Mouse (Mus musculus): ENCODE measurements around the gene Lce6a.

Gene Lce6a

GRCm38 (mm10) chr3:92621560-92621959 is at the start of gene Lce6a:
Gene Lce6a, minus strand, starts transcription at chr3:92621660.
- no peak for DNase-seq

- no peak for DNase-seq
Measured at GRCm38 (mm10) chr3:92670215-92670614, 48.8 kb upstream of the Lce6a start, which contains the start of gene Lce1a2. Gene Lce1a2, minus strand, starts transcription at chr3:92670315.

DNA sequence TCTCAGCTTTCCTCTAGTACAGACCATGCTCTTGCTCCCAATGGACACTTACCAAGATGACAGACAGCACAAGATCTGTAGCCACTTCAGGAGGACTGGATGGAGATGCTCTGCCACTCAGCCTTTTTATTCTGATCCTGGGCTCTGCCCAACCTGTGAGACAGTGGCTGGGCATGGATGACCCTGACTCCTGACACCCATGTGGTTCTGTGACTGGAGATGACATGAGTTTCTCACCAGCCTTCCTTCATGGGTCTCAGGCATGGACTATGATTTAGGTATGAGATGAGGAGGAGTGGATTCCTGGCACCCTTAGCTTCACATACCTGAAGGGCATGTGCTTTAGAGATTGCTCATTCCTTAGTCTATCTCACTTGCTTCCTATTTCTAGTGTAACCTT is 35.4 kb upstream of the Lce6a start, which contains the start of gene Lce1b:
Lce1b (minus strand) TSS at position 101 of the 400 bp plus-strand sequence.
- DNase-seq = no peak

GRCm38 (mm10) chr3:92648207-92648606 is 26.7 kb upstream of the Lce6a start, which contains the start of gene Lce1a1:
Gene Lce1a1, minus strand, starts transcription at chr3:92648307.
- no peak for DNase-seq

DNA sequence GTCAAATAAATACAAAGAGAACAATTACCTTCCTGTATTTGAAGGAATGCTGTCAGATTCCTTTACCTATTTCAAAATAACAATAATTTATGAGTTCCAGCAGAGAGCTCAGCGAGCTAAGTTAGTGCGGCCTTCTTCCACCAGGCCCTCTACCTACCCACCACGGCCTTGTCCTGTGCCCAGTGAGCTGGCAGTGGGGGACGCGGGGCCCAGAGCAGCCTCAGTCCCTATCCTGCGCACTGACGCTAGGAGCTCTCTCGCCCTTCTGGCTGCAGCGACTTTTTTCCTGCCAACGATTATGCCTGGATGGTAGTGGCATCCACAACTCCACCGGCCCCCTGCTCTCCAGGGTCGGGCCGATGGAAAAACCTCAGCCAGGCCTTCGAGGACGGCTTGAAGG is 18.4 kb upstream of the Lce6a start:
- DNase-seq = no peak

DNA sequence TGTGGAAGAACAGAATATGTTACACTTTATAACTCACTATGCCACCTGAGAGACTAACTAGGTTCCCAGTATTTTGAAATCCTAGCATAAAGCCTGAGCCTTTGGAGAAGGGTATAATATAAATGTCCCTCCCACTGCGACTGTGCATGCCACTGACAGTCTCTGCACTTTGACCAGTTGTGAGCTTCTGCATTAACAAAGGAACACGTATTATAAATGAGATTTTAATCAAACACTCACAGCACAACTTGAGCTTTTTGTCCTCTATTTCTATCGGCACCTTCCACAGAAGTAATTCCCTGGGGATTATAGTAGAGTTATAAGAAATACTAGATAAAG is 17.2 kb upstream of the Lce6a start:
- DNase-seq = no peak

DNA sequence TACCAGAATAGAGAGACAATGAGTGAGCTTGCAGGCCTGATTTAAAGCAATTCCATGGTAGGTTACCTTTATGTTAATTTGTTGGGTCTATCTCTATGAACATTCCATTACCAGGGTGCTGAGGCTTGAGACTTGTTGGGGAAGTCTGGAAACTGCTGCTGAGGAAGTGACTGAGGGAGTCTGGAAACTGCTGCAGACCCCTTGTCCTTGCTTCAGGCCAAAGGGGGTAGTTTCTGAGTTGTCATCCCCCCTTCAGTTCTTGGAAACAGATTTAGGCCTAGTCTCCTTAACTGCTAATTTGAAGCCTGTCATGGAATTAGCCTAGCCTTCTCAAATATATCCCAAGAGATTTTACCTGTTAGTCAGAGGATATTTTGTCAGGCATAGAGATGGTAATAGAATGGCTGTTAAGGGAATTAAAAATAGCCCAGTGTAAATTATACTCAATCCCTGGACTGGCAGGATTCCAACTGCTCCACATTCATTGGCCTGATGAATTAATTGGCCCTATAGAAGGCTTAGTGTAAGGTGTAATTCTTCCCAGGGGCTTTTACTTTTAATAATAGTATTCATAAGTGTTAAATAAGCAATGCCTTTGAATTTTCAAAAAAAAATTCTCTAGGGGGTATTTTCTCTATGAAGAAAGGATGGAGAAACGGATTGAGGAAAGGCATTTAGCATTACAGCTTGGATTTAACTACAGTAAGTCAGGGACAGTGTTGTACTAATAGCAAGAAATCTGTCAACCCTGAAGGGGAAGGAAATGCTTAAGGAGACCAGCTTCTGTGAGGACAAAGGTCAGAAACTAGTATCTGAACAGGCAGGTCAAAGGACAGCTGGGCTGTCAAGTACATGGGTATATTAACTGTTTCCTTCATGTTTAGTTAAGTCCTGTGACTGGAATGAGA is 16.5 kb upstream of the Lce6a start:
- no peak for DNase-seq

GRCm38 (mm10) chr3:92609804-92610203 is 11.7 kb downstream of the Lce6a start:
- no peak for DNase-seq

GRCm38 (mm10) chr3:92607392-92607791 is 14.1 kb downstream of the Lce6a start, which contains the start of gene 2210017I01Rik:
Gene 2210017I01Rik, minus strand, starts transcription at chr3:92607492.
- no peak for DNase-seq

DNA sequence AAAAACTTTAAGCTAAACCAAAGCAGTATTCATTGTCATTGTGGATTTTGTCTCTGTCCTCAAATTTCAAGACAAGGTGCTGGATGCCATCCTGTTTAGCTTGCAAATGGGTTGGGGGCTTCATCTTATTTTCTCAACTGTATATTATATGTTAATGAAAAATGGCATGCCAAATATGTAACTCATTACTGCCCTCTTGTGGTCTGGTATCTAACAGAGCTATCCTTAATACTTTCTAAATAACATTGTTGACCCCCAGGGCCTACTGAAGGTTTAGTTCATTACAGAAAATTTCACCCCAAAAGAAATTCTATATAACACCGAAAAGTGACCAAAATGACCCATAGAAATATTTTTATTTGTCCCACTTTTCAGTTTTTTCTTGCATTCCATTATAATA is 19.3 kb downstream of the Lce6a start:
- DNase-seq = no peak

DNA sequence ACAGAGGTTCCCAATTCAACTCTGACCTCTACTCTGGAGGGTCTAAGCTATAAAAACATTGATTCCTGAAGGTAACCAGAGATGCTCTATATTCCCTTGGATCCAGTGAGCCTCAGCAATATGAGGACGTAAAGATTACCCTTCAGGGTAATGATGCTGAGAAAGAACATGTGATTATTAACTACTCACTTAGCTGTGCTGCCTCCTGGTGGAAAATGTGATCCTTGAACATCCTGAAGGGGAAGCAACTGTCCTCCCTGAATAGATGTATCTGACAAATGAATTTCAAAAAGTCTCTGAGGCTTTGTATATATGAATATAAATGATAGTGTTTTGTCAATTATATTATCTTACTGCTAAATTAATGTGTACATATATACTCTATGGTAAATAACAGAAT is 21.0 kb downstream of the Lce6a start:
- no peak for DNase-seq

DNA sequence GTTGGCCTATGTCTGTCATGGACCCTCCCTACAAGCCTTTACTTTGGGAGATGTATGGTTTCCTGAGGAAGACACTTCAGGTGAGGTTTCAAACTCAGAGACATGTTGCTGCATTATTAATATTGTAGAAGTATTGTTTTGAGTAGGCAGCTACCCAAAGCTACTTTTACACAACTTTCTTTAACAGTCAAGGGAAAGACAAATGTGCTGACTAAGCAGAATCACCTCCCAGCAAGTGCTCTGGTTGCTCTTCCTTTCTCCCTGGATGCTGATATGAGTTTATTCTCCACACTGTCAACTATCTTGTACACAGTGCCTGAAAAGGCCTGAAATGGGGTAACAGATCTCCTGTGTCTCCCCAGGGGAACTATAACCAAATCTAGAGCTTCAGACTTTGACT is 21.5 kb downstream of the Lce6a start:
- no peak for DNase-seq

DNA sequence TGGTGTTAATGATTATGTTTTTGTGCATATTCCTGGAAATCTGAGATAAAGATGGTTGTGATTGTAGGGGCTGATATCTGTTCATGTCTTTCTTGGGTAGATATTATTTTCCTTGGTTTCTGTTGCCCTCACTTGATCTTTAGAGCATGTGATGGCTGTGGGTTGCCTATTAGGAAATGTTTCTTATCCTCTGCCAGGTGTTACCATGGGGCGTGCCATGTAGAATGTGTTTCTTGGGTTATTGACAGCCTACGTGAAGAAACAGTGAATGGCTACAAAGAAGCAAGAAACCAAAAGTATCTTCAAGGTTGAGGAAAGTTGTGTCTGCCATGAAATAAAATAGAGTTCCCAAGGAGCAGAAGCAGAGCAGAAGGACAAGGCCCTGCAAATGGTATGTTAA is 23.0 kb downstream of the Lce6a start:
- DNase-seq = no peak

DNA sequence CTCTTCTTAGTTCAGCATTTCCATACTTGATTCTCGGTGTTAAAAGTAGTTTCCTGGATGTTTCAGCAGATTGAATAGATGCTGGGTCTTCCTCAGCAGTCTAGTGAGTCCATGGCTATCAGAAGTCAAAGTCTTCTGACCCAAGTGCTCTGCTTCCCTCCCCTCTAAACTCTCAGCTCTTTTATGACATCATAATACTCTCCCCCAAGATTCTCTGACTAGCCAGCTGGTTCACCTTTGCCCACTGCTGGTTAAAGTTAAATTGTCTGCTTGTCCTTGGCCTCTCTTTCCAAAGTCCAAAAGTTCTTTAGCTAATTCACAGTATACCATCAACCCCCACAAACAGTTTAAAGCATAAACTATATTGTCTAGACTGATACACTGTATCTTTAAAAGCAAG is 32.6 kb downstream of the Lce6a start, which contains the start of gene Smcp:
Smcp (minus strand) TSS at position 140 of the 400 bp plus-strand sequence.
- no peak for DNase-seq

GRCm38 (mm10) chr3:92587190-92587589 is 34.3 kb downstream of the Lce6a start:
- no peak for DNase-seq

DNA sequence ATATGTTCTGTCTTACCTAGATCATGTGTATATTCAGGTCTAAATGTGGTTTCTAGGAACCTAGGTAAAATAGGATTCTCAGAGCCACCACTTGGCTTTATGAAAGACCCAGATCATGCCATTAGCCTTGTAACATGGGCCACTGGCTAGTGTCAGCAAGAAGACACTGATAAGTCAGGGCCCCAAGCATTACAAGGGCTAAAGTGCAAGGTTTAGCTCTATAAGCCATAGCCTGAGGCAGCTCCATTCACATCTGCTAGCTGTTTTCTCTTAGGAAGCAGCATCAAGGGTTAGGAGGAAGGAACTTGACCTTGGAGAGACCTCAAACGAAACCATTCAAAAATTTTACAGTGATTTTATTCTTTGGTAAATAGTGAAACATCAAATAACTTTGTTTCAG is 36.4 kb downstream of the Lce6a start:
- no peak for DNase-seq

DNA sequence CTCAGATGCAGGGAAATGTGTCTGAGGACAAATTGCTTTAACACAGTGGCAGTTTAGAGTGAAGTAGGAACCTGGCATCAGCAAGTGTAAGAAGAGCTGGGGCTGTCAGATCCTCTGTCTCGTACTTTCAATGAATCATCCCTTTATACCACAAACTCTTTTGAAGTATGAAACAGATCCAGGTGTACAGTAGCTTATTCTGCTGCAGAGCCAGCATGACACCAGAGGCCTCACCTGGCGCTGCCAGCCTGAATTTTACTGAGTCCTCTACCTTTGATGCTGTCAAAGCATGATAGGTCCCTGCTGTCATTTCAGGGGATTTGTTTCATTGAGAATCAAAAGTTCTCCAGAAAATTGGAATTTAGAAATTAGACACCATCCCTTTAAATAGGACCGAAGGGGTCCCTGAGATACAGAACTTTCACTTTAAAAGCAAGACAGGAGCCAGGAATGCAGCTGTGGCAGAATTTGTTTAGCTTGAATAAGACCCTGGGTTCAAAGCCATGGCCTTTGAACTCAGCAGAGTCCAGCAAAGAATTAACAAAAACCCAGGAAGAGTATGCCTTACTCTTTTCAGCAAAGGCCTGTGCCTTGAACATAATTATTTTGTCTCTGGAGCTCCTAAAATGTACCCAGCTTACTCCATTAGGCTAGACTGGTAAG is 38.2 kb downstream of the Lce6a start:
- no peak for DNase-seq

DNA sequence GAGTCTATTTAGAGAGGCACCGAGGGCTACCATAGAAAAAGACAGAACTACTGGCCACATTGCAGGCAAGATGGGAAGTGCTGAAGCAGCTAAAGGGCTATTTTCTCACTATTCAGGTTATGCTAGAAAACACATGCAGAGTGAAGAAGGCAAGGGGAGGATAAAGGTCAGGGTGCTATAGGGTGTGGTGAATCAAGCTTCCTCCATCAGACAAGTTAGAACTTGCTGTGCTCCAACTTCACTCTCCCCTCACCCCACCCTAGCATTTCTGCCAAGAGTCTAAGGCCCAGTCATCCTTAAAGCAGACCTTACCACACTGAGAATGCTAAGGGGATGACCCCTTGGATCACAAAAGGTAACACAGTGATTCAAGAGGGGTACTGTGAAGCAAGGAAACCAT is 42.0 kb downstream of the Lce6a start:
- no peak for DNase-seq

GRCm38 (mm10) chr3:92578652-92579413 is 42.6 kb downstream of the Lce6a start:
- DNase-seq = no peak

DNA sequence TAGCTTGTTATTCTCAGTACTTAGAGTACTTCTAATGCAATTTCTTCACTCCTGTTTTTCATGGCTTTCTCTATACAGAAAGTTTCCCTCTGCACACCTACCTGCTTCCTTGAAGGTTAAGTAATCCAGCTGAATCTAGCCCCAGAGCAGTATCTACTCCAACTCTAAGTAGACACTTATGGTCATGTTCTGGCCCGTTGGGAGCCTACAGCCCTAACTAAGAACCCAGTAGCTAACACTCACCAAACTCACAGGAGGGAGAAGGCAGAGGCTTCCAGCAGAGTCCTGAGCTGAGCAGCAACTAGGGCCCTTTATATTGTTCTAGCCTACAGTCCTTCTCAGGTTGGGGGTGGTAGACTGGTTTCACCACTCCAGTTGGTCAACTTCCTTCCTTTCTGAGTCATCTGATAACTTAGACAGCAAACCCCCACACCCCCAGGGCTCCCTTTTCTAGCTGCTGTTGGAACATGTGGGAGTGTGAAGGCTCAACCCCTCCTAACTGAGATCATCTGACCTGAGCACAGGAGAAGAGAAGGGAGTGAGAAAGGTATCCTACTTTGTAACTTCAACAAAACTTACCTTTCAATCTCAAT is 47.9 kb downstream of the Lce6a start, which contains the start of gene Ivl:
Ivl (minus strand) TSS at position 287 of the 593 bp plus-strand sequence.
- DNase-seq = no peak

DNA sequence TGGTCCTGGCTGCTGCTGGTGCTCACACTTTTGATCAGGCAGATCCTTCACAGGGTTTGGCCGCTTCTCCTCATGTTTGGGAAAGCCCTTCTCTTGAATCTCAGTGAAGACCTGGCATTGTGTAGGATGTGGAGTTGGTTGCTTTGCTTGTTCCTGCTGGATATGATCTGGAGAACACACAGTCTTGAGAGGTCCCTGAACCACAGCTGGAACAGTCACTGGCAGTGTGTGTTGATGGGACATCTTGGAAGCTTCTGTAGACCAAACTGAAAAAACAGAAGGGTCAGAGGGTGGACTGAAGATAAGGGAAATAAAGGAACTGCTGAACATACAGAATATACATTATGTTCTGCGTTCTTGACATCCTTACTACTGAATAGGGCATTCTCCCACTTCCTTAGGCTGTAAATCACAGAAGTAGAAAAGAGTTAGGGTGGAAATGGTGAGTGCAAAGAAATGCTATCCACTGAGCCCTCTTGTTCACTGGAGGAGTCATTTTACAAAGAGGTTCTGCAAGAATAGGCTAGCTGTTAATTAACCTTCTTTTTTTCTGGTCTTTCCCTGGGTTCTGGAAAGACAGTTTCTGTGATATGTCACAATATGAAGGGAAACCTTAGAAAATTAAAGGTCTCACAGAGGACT is 48.8 kb downstream of the Lce6a start:
- DNase-seq = no peak
